Mouse (Mus musculus): ENCODE measurements around the gene Cfap58.

The Cfap58 gene

DNA sequence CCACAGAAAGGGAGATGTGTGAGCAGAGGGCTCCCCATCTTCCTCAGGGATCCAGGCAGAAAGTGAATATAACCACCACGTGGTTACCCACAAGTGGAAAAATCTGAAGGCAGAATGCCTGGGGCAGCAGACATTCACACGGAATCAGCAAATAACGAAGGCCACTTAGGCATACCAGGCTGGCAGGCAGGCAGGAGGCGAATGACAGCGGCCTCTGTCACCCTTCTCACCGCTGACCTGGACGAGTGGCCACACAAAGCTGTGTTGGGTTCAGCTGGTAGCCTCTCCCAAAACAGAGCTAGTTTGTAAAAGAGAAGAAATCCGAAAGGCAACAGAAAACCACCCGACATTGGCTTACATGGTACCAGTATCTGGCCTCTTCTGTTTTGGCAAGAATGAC is 19.5 kb upstream of the Cfap58 start:
- DNase-seq = no peak

DNA sequence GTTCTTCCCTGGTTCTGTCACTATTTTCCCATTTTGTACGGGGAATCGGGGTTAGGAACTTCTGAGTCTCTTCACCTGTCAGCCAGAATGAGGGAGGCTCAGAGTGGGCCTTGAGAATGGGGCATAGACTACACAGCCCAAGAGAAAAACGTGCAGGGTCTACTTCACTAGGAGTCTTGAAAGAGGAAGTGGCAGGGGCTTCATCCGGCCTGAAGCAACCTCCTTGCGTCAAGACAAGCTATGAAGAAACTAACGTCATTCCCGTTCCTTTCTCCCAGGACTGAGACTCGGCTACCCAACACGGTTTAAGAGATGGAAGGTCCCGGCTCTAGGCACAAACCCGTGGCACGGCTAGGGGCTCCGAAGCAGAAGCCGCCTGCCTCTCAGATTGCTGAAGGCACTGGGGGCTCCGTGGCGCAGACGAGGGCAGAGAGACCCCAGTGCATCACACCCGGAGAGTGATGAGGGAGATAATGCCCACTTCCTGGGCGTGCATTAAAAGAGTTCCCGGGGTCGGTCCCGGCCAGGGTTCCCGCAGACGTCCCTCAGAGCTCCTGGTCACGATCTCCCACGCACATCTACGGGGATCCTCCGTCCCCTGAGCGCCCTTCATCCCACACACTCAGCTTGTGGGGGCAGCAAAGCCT is 18.9 kb upstream of the Cfap58 start:
- DNase-seq = no peak

DNA sequence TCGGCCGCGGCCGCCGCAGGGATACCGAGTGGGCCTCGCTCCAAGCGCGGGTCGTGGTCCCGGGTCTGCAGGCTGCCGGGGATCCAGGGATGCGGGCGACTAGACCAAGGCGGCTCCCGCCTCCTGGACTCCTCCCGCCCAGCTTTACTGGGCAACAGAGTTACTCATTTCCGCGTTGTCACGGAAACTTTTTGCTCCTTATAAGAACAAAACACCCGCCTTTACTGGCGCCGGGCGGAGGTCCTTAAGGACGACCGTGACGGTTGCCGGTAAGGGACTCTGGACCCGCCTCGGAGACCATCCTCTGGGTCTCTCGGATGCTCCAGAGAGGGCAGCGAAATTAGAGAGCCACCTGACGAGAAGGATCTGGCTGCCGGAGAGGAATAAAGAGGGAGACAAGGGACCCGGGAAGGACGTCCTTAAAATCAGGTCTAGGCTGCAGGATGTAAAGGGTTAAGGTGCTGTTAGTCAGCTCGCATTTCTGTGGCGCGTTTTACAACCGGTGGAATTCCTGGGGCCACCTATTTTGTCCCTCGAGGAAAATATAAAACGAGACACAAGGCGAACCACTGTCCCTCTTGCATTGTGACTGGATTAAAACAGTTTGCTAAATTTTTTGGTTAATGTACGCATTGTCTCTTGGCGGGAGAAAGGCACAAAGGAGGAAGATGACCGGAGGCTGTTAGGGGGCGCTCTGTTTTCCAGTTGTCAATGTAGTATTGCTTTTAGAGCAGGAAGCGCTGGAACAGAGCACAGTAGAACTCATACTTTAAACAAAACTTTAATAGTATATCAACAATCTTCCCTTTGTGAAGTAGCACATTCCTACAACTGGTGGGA is 18.1 kb upstream of the Cfap58 start, which contains the start of the genes Cfap43 and Itprip:
Gene Cfap43 (minus strand): TSS at position 162 of the 840 bp plus-strand sequence.
Gene Itprip (minus strand): TSS at position 174 of the 840 bp plus-strand sequence.
- no peak for DNase-seq

DNA sequence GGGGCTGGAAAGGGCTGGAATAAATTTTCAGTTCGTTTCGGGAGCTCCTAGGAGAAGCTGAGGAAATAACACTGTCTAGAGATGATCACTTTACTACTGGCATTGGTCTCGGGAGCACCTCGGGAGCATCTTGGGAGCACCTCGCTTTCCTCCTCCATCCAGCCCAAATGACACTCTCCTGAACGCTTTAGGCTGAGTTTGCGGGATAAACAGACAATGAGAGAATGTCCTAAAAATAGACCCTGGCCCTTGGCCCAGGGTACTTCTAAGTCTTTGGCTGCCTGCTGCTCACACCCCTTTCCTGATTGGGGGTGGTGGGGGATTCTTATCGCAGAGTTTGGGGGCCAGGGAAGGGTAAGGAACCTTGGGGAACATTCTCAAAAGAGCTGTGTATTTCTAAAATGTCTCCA is 17.5 kb upstream of the Cfap58 start:
- DNase-seq = no peak

DNA sequence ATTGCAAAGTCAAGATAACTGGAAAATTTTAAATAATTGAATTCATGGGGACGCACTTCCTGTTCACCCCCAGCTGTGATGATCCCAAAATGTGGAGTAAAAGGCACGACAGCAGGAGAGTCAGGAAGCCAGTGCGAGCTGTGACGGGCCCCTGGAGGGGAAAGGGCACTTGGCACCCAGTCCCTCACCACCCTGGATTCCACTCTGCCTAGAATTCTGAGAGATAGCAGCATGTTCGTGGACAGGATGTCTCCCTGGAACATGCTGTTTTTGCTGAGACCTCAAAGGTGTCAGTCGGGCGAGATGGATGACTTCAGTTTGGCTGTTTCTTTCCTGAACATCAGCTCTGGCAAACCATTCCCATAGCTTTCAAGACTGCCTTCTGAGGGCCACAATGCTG is 11.7 kb upstream of the Cfap58 start:
- DNase-seq = no peak

DNA sequence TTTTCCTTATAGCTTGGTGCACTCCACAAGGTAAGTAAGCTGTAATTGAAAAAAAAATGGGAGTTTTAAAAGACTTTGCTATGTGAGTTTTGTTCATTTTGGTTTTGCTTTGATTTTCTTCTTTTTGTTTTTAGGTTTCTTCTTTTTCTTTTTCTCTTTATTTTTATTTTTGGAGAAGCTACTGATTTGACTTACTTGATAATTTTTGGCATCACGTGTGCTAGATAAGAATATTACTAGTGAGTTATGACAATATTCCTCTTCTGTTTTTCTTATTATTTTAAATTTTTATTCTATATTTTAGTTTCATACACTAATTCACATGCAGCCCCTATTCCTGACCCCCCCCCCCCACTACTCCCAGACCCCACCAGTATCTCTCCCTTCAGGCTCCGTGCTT is 10.4 kb upstream of the Cfap58 start:
- DNase-seq = no peak

DNA sequence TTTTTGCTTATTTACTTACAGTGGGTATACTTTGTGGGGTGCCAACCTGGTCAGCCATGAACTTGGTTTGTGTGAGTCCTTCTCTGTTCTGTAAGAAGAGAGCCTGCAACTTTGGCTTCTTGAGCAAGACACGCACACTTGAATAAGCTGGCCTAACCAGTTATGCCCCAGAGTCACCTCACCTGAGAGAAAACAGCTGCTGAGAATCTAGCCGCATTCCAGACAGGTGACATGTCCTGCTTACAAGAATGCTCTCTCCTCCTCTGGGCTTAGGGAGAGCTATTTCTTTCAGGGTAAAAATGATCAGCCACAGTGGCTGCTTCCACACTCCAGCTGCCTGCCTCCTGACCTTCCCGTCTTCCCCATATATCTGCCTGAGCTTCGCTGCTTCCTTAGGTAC is 8.4 kb upstream of the Cfap58 start:
- DNase-seq = no peak

DNA sequence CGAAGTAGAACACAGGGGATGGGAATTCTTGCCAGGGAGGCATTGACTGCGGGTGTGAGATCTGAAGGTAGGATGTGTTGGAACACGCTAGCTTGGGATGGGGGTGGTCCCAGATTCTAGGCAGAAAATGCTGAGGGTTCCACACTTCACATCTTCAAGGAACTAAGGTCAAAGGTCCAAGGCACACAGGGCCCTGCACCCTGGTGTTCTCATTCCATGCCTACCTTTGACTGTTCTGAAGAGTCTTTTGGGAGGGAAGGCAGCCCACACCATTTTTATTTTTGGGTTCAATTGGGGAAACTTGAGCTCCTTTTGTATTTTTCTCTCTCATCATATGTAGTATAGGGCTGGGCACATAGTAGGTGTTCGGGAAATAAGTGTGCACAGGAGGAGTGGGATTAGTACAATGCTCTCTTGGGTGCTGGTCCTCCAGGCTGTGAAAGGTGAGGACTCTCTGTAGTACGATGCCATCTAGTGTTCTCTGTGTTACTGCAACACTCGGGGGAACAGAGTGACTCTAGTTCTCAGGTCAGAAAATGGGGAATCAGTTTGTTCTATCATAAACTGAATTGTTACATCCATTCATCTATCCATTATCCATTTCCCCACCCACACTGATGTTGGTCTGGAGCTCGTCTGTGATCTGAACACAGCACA is 5.4 kb upstream of the Cfap58 start:
- no peak for DNase-seq

DNA sequence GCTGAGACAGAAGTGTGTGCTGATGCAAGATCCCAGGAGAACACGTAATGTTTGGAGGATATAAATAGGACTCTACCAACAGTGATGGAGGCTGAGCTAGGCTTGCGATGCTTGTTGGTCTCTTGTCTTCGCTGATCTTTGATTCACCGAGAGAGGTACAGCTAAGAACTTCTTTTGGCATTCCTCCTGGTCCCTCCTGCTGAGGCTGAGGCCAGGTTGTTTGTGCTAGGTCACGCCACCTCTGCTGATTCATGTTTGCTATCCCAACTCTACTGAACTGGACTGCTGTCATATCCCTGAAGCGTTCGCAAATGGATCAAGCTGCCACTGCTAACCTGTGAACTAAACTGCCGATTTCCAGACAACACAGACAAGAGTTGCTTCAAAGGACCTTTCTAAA is 3.3 kb upstream of the Cfap58 start:
- no peak for DNase-seq

DNA sequence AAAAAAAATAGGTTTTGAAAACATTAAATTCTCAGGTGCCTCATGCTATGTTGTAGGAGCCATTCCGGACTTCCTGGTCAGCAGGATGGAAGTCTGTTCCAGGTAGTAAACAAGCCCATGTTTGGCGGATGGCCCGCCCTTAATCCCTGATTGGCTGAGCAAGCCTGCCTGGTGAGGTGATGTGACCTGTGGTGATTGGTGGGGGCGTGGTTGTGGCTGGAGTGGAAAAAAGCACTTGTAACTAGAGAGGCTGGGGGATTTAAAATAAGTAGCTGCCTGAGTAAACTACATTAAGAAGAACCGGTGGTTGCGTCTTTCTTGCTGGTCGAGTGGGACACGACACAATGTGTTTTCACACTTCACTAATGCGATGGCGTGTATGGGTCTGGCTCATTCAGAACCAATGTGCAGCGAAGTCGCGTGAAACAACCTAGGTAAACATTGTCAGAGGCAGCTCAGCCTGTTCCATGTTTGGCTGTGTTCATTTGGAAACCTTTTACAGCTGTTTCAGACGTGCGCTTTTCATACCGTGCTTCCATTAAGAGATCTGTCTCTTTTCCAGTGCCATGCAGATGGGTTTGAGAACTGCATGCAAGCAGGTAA is 2.7 kb upstream of the Cfap58 start:
- no peak for DNase-seq

DNA sequence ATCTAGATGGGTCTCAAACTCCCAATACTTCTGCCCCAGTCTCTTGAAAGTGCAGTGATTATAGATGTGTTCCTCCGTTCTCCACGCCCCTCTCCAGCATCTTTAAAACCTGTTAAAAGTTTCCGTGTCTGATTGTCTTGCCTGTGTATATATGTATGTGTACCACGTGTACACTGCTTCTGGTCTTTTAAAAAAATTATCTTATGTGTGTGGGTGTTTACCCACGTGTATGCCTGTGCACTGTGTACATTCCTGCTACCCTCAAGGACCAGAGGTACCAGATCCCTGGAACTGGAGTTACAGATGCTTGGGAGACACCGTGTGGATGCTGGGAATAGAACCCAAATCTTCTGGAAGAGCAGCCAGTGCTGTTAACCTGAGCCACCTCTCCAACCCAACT is 1.9 kb upstream of the Cfap58 start:
- DNase-seq = no peak

DNA sequence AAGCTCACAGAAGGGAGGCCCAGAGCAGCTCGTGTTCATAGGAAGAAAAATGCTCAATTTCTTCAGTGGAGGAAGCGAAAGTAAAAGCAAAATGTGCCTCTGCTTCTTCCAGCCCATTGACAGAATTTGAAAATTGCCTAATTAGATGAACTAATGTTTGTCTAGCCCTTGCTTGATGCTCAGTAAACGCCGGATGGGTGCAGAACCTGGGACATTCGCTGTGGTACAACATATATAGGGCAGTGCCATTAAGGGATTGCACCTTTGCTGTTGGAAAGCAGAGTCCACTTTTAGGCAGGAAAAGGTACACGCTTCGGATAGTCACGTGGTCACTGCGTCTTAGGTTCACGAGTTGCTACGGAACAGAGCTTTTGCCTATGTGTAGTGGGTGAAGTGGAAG is 985 bp upstream of the Cfap58 start:
- no peak for DNase-seq

DNA sequence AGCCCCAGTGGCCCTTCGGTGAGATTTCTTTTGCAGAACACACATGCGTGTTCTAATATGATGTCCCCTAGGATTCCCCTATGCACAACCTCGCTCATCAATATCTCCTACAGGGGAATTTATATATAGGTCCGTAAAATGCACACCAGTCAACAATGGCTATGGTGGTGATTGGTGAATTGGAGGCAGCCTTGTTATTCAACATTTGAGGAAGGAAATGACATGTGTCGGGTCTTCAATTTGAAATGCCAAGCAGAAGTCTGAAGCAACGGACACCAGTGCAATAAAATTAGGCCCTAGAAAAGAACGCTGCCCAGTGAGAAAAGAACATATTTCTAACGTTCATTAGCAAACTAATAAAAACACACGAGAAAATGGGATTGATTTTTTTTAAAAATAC is 537 bp upstream of the Cfap58 start:
- no peak for DNase-seq

DNA sequence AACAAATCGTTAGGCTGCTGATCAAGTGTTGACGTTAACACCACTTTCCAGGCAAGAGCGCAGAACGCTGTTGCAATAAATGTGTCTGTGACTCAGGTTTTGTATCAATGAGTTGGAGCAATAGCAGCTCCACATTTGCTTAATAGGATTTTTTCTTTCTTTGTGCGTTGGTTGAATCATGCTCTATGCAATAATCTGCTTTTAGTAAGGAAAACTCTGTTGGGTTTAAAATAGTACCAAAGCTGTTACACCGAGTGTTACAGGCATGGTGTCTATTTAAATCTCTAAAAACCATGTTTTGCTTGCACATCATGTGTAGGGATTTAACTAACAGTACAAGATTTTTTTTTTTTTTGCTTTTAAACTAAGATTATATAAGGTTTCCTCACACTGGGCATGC is 1.9 kb downstream of the Cfap58 start:
- DNase-seq = no peak

DNA sequence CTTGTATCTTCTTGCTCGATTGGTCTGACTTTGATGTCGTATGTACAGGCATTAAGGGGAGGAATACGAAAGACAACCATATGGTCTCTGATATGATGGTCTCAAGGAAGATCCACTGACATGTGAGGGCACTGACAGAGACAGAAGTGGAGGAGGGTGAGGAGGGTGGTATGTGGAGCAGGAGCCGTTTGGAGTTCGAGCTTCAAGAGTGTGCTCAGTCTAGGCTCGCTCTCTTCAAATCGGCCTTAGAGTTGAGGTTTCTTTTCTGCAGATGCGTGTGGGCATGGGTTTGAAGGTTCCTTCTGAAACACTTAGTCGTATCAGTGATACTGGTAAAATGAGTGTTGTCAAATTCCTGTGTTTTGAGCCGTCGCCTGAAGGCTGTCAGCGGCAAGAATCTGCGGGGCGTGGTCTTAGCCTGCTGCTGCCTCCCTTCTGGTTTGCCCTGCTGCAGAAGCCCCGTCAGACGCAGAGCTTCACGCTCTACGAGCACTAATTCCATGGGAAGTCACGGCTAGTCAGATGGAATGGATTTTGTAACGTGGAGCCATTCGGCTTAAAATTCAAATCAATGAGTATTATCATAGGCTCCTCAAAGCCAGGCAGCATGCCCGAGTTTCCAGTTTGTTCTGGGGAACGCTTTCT is 9.5 kb downstream of the Cfap58 start:
- DNase-seq = no peak

DNA sequence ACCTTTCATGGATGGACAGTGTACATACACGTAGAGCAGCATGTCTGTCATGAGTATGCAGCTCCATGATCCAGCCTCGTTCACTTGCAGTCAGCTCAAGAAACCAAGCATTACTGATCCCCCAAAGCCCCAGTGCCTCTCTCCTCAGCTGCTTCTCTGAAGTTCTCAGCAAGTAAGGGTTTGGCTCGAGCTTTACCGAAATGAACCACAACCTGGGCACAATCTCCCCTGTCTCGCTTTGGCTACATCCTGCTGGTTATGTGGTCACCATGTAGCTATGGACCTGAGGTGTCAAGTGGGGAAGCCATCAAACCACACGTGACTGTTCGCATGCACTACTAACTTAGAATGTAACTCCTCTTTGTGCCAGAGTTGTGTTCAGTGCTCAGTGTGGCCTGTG is 13.5 kb downstream of the Cfap58 start:
- DNase-seq = no peak

DNA sequence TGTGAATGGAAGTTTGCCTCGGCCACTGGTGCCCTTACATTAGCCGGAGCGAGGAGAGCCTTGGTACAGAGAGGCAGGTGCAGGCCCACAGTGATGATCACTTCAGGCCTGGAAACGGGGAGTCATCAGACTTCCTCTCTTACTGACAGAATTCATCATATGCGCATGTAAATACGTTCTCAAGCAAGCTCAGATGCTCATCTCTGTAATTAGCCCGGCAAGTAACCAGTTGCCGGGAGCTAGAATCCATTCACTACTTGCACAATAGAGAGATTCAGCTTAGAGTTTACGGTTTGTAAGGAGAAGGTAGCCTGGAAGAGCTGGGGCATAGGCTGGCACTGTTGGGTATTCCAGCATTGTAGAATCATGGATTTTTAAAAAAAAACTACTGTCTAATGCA is 15.7 kb downstream of the Cfap58 start:
- DNase-seq = no peak

DNA sequence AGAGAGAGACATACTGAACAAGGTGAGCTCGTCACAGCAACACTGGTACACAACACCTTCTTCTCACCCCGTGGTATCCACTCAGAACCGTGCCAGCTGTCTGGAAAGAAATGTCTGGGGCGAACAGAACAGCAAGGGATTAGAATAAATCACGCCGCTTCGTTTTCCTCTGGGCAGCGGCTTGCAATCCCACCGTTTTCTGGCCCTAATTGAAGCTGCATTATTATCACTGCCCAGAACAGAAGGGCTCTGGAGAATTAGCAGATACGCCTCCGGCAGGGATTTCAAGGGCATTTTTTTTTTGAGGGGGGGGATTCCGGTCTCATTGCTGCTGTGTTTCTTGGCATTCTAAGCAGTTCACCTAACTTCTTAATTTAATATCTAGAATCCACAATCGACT is 20.7 kb downstream of the Cfap58 start:
- no peak for DNase-seq

DNA sequence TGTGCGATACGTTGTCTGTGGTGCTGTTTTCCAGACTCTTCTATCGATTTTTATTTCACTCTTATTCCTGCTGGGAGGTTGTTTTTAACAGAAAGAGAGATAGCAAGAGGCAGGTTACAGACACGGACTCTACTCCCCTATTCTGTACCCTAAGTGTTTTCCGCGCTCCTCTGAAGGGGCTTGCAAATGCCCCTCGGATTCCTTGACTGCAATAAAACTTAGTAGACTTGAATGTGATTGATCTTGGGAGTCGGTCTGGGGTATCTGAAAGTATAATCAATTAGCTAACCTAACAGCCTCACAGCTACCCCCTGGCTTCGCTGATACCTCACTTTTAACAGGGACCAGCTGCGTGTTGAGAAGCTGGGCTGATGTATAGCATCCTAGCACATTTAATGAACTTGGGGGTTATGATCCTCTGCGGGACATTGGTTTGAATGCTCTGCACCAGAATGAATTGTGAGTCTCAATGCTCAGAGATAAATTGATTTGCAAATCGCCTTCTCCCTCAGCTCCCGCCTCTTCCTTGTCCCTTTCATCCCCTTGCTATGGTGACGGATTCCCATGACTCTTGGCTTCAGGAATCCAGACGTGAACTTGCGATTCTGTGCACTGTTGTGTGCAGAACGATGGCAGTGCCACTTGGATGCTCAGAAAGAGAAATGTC is 31.7 kb downstream of the Cfap58 start:
- no peak for DNase-seq

DNA sequence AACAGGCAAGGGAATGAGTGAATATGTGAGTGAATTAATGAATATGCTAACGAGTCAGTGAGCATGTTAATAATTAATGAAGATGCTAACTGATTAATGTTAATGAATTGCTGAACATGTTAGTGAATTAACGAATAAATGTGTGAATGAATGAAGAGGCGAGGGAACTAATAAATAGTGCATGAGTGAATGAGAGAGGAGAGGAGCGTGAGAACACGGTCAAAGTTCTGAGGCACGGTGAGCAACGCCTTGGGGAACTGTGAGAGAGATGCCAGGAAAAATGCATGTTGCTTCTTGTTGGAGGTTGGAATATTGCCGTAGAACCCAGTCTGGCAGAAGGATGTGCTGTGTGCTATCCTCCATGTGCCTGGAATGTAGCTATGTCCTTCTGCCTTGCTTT is 33.6 kb downstream of the Cfap58 start:
- no peak for DNase-seq

DNA sequence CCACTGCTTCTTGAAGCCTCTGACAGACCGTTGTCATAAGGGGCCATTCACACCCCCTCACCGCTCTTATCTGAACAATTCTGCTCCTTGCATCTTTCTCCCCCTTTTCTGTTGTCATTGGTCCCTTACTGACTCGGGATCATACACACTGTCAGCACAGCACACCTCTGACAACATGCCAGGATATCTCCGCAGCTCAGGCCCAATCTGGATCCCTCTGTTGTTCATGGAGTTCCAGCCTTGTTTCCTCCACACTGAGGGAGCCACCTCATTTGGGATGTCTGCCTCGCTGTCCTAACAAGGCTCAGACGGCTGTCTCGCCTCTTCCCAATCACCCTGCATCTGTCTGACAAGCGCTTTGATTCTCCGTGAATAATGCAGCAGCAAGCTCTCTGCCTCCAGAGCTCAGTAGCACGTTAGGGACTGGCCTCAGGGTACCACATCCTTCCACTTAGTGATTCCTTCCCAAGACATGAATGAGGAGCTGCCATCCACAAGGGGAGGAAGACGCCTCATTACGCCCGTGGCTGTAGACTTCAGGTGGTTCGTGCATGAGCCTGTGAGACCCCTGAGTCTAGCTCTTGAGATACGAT is 40.7 kb downstream of the Cfap58 start:
- DNase-seq = no peak

DNA sequence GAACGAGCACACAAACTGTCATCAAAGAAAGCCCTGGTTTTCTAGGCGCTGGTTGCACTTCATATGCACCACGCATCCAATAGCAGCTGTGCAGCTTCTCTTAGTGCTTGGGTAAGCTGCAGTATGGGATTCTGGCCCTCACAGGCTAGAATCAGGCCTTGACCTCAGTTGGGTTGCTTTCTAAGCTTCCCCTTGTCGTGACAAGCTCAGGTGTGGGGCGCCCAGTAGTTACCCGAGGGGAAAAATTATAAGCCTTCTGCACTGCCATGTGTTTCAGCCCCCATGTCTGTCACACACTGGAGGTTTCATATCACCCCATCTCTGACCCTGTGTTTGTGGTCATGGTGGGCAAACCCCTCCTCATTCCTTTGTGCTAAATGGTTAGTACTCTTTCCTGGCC is 42.0 kb downstream of the Cfap58 start:
- no peak for DNase-seq

Measured in cerebellum, adult 8-10 months (tissue).